Mouse (Mus musculus): ENCODE data around the gene Rab5if.

- TF ChIP-seq CTCF (IDR thresholded peaks at IDR 0.05; ENCODE audit: low read depth, low read length) (no peak), POLR2A (IDR thresholded peaks at IDR 0.05; ENCODE audit: borderline replicate concordance, low read depth, low read length) (no peak)
These were observed 24.1 kb upstream of the Rab5if start for GRCm38 (mm10) chr2:156838839-156839238.
